In genomic region chr2:11211961-11212562, GRCm38 (mm10) we compare ENCODE assay signal across 14 mouse cellular contexts. TPM values are rescaled to one million over a fixed set of nuclear protein-coding genes. Genes with fewer than 3 reads are reported as not detected.
DNase-seq lines count a peak whose midpoint lies in the region; ATAC-seq lines count a peak whose summit lies in the region.
"Had no signal": no experiment of that assay in that cellular context is flagged by ENCODE, and none has a peak within 500 bp of the region (broad histone marks: within the 10 kb centered on the region; RNA-seq: fewer than 3 reads in every experiment).

No protein-coding gene starts in this region.

- no peak overlapping the region for H3K9ac ChIP-seq in kidney, embryonic 14.5 days (ENCODE audit: low read depth, low read length)
- H3K9ac ChIP-seq: liver, embryonic 15.5 days had no signal

- no peak overlapping the region for H3K4me3 ChIP-seq in kidney, embryonic 14.5 days (ENCODE audit: low read length)
- H3K4me3 ChIP-seq: hindbrain, embryonic 10.5 days; limb, embryonic 10.5 days; liver, embryonic 15.5 days; megakaryocyte, embryonic 14.5 days; myocyte had no signal

- no peak overlapping the region for H3K4me2 ChIP-seq in kidney, embryonic 14.5 days (replicated peaks; ENCODE audit: low read depth, low read length)
- H3K4me2 ChIP-seq: liver, embryonic 15.5 days had no signal

- WGBS in kidney, embryonic 14.5 days = 35% methylated on average over 7 of the region's 7 CpGs

- H3K27me3 ChIP-seq in kidney, embryonic 14.5 days (ENCODE audit: control insufficient read depth, insufficient read depth, low read length) = no peaks in the 10 kb centered on the region
- no peaks in the 10 kb centered on the region for H3K27me3 ChIP-seq in splenic B cell, adult 2 months (ENCODE audit: control insufficient read depth, insufficient read depth, low read length, poor library complexity, severe bottlenecking)
- H3K27me3 ChIP-seq: liver, embryonic 15.5 days; megakaryocyte, embryonic 14.5 days had no signal

- H3K9me3 ChIP-seq in kidney, embryonic 14.5 days (ENCODE audit: control insufficient read depth, low read length) = no peaks in the 10 kb centered on the region
- H3K9me3 ChIP-seq: hindbrain, embryonic 10.5 days; limb, embryonic 10.5 days; liver, embryonic 15.5 days; megakaryocyte, embryonic 14.5 days had no signal

- DNase-seq in embryo, embryonic 10 days (ENCODE audit: low spot score) = peak; percentile 14
- DNase-seq in embryo, embryonic 10.5 days (ENCODE audit: low spot score) = no peak
- peak; percentile 22 for DNase-seq in splenic B cell, adult 2 months (ENCODE audit: low read depth, low spot score)
- DNase-seq in cerebellum, adult 8-10 months = no peak
- DNase-seq in frontal cortex, adult 2 months (ENCODE audit: extremely low spot score in 1 of 2, low spot score in 1 of 2) = no peak
- DNase-seq in neural tube, embryonic 10.5 days (ENCODE audit: extremely low spot score, low spot score) = no peak
- DNase-seq: thymus, postnatal 14 days had no signal

- no peaks in the 10 kb centered on the region for H3K36me3 ChIP-seq in kidney, embryonic 14.5 days (ENCODE audit: control insufficient read depth, insufficient read depth, low read length)
- no peaks in the 10 kb centered on the region for H3K36me3 ChIP-seq in splenic B cell, adult 2 months (ENCODE audit: control insufficient read depth, insufficient read depth, low read length, poor library complexity, severe bottlenecking)
- H3K36me3 ChIP-seq: hindbrain, embryonic 10.5 days; limb, embryonic 10.5 days; liver, embryonic 15.5 days had no signal

- H3K27ac ChIP-seq in kidney, embryonic 14.5 days (ENCODE audit: low read depth, low read length) = no peak overlapping the region
- H3K27ac ChIP-seq: hindbrain, embryonic 10.5 days; limb, embryonic 10.5 days; liver, embryonic 15.5 days had no signal

- H3K4me1 ChIP-seq in kidney, embryonic 14.5 days (ENCODE audit: control insufficient read depth, insufficient read depth, low read length) = no peaks in the 10 kb centered on the region
- H3K4me1 ChIP-seq: limb, embryonic 10.5 days; liver, embryonic 15.5 days had no signal

- ATAC-seq in activated CD4-positive, CD25-positive, alpha-beta regulatory T cell, adult 4 months = peak; percentile 46
- peak; percentile 66 for ATAC-seq in kidney, embryonic 14.5 days (ENCODE audit: low FRiP score, low TSS enrichment)

RNA-seq across cellular contexts. Expression of gene Prkcq, which starts 40.2 kb away (rescaled TPM):
- 100 to 1,000 TPM; 118 to 125 TPM for polyA plus RNA-seq in activated CD4-positive, CD25-positive, alpha-beta regulatory T cell, adult 4 months (2017; shearing (Covaris generic))
- 1.8 and 3.3 TPM in 2 replicates for polyA plus RNA-seq in kidney, embryonic 14.5 days (2014; fragmentation: Nextera tagmentation; extraction: Ambion mirVana)
- polyA plus RNA-seq in frontal cortex, adult 2 months (2012; rRNA removed) = 6.9 and 7.3 TPM in 2 replicates

Comparison
In these comparisons a context has a peak if more than half of its experiments do, and no peak if none do; other contexts are left out.
1. DNase-seq: peak in embryo, embryonic 10 days (single experiment) and splenic B cell, adult 2 months (single experiment); none in embryo, embryonic 10.5 days (single experiment), cerebellum, adult 8-10 months (single experiment), frontal cortex, adult 2 months (0 of 2) and neural tube, embryonic 10.5 days (single experiment).
2. RNA of gene Prkcq, which starts 40.2 kb away (polyA plus RNA-seq): 118 to 125 TPM in activated CD4-positive, CD25-positive, alpha-beta regulatory T cell, adult 4 months; 6.9 to 7.3 TPM in frontal cortex, adult 2 months and 1.8 to 3.3 TPM in kidney, embryonic 14.5 days; every median in the first group is over 10 times any median in the second.